Mouse (Mus musculus) stomach, embryonic 14.5 days (tissue): ENCODE results near the gene Ddah2. TPM values are rescaled to one million over a fixed set of nuclear protein-coding genes. Genes with fewer than 3 reads are reported as not detected.

Experiments
- ATAC-seq: fragments of 200-750 bp; cut with Nextera tagmentation; 2 replicates; pipeline ENCODE4 v1.8.0; 2017; ENCODE audit warnings: low read depth, moderate TSS enrichment; ENCODE audit not compliant: insufficient number of reproducible peaks, insufficient read depth, low FRiP score
- H3K27ac ChIP-seq: fragments of 300-500 bp; sonication (generic); 2 replicates; pipeline ENCODE4 v1.5.1; 2014; ENCODE audit warnings: mild to moderate bottlenecking, low read length, moderate library complexity, mixed read lengths
- H3K27me3 ChIP-seq: fragments of 300-500 bp; sonication (generic); 2 replicates; pipeline ENCODE4 v1.6.1; 2014; ENCODE audit warnings: low read length, control low read depth, mixed read lengths; ENCODE audit not compliant: control insufficient read depth, insufficient read depth
- H3K36me3 ChIP-seq: fragments of 300-500 bp; sonication (generic); 2 replicates; pipeline ENCODE4 v1.6.1; 2014; ENCODE audit warnings: mild to moderate bottlenecking, control low read depth, low read length, moderate library complexity, mixed read lengths; ENCODE audit not compliant: control insufficient read depth, insufficient read depth
- H3K4me1 ChIP-seq: fragments of 300-500 bp; sonication (generic); 2 replicates; pipeline ENCODE4 v1.6.1; 2014; ENCODE audit warnings: low read length, control low read depth, mixed read lengths; ENCODE audit not compliant: control insufficient read depth, insufficient read depth
- H3K4me2 ChIP-seq: fragments of 300-500 bp; sonication (generic); replicated peaks from 2 replicates; pipeline ENCODE4 v1.6.1; 2014; ENCODE audit warnings: low read depth, low read length, control low read depth
- H3K4me3 ChIP-seq: fragments of 300-500 bp; sonication (generic); 2 replicates; pipeline ENCODE4 v1.5.1; 2014; ENCODE audit warnings: low read depth, low read length, control low read depth
- H3K9ac ChIP-seq: fragments of 300-500 bp; sonication (generic); replicated peaks from 2 replicates; pipeline ENCODE4 v1.6.1; 2014; ENCODE audit warnings: low read depth, mild to moderate bottlenecking, control low read depth, low read length, moderate library complexity, mixed read lengths
- H3K9me3 ChIP-seq: fragments of 300-500 bp; sonication (generic); 2 replicates; pipeline ENCODE4 v1.6.1; 2016; ENCODE audit warnings: low read depth, low read length, control low read depth; ENCODE audit not compliant: control insufficient read depth
- WGBS: fragments of 180-500 bp; shearing (Covaris S2); extraction: QIAGEN DNeasy Blood & Tissue Kit; methylation state at CpG from one replicate; pipeline ENCODE4 v1.1.7; 2014; 5-methylcytosine and 5-hydroxymethylcytosine counted together
- polyA plus RNA-seq: library from polyadenylated mRNA; unstranded; fragments of >200 nt; fragmentation: Nextera tagmentation; extraction: Ambion mirVana; gene quantifications from 2 replicates; pipeline ENCODE4 v1.2.1, GENCODE M21; 2014

The Ddah2 gene
- polyA plus RNA-seq, 1 experiment from 2014 or later = 322 TPM

- Histone ChIP-seq H3K4me1 (peaks cover 28% of the 10 kb centered on the region), H3K4me3 (peak overlapping the region; percentile 25), H3K9ac (no peak overlapping the region), H3K4me2 (peak overlapping the region; percentile 51), H3K27ac (peak overlapping the region; percentile 86), H3K36me3 (peaks cover 16% of the 10 kb centered on the region), H3K27me3 (no peaks in the 10 kb centered on the region), H3K9me3 (no peaks in the 10 kb centered on the region)
- 30% methylated on average over 10 of the region's 10 CpGs for WGBS
- ATAC-seq = no peak
These were observed 5.6 kb downstream of the Ddah2 start for GRCm38 (mm10) chr17:35064378-35064877.

DNA sequence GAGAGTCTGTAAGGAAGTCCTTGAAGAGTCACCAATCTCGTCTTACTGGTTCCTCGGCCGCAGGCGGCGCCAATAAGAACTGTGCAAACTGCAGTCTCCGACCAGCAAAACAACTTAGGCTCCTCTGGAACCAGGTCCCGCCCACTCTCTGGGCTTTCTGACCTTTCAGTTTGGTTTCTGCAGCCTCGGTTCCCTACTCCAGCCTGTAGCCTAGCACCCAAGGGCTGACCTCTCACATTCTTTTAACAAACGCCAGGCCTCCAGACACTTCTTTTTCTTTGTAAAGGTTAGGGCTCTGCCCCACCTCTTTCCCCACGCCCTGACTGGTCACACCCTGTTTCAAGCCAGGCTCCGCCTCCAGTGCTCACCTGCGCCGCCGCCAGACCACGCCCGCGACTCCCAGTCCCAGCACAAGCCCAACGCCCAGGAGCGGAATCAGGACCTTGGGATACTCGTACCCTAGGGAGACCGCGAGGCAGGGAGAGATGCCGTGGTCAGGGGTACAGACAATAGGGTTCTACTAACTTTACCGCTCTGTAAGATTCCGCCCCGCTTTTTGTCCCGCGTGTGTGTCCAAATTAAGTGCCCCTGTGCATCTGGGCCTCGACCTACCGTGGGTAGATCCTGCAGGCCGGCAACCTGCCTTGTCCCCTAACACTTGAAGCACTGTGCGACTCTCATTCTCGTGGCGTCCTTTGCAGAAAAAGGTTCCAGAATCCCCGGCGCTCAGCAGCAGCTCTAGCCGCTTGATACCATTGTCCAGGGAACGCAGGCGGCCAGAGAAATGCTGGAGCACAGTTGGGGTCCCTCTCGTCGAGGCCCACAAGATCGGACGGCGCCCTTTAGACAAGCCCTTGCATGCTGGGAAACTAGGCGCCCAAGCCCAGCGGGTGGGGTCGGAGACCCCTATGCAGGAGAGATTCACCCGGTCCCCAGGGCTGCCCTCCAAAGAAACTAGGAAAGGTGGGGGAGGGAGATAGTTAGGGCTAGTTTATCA, 6.4 kb downstream of the Ddah2 start, which contains the start of gene Ly6g6c:
Gene Ly6g6c, plus strand, starts transcription at position 438 of the 997 bp plus-strand sequence.
- H3K27ac ChIP-seq = peak within 1 kb of the TSS; percentile 86
- H3K9ac ChIP-seq = peak within 1 kb of the TSS; percentile 46
- peak; percentile 80 for ATAC-seq
- peaks cover 16% of the 10 kb centered on the region for H3K36me3 ChIP-seq
- H3K4me2 ChIP-seq = peak within 1 kb of the TSS; percentile 51
- peaks cover 25% of the 10 kb centered on the region for H3K4me1 ChIP-seq
- H3K9me3 ChIP-seq = no peaks in the 10 kb centered on the region
- 2% methylated on average over 48 of the region's 48 CpGs for WGBS
- peak within 1 kb of the TSS; percentile 25 for H3K4me3 ChIP-seq
- no peaks in the 10 kb centered on the region for H3K27me3 ChIP-seq

DNA sequence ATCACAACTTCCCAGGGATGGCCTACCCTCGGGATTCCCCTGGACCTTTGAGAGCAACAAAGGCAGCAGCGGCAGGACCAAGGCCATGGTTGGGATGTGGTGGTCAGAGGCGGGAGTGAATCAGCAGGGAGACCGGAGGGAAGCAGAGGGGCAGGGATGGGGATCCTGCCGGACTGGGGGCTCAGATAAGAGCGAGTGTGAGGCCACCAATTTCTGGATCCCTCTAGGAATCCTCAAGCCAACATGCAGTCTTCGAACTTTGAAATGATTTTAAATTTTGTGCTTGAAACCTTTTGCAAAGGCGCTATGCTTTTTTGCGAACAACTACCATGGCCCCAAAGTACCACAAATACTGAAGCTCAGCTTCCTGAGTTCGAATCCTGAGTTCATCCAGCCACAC, 7.2 kb downstream of the Ddah2 start, which contains the start of gene Mpig6b:
Gene Mpig6b, minus strand, starts transcription at position 101 of the 400 bp plus-strand sequence.
- H3K36me3 ChIP-seq = peaks cover 8% of the 10 kb centered on the region
- peak within 1 kb of the TSS; percentile 46 for H3K9ac ChIP-seq
- WGBS = 51% methylated on average over 10 of the region's 10 CpGs
- H3K9me3 ChIP-seq = no peaks in the 10 kb centered on the region
- peak within 1 kb of the TSS; percentile 25 for H3K4me3 ChIP-seq
- peak within 1 kb of the TSS; percentile 86; the same call in 1 of the 2 replicates for H3K27ac ChIP-seq
- H3K27me3 ChIP-seq = no peaks in the 10 kb centered on the region
- ATAC-seq = no peak
- peaks cover 21% of the 10 kb centered on the region for H3K4me1 ChIP-seq
- H3K4me2 ChIP-seq = peak within 1 kb of the TSS; percentile 51

DNA sequence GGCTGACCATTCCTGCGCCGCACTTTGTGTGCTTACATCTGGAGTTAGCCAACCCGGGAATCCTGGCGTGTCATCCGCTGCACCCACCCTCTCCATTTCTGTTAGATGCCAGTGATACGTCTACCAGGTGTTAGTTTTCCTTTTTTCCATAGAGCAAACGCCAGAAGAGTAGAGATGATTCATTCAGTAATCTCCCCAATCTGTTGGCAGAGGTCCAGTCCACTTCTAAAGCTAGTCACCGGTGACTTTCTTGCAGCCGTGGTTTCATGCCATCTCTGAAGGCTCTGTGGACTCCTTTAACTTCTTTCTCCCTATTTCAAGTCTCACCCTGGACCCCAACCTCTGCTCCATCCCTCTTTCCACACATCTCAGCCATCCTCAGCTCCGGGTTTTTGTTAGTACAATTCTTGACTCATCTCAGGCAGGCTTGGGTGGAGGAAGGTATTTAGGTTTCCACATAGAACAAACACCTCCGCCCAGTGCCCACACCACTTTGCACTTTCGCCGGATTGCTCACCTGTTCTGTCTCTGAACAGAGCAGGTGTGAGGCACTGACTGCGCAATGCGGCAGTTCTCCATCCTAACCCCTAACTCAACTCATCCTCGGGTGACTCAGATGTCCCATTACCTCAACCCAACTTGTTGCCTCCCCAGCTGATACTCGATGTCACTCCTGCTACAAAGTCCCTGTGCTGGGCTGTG, 9.5 kb downstream of the Ddah2 start:
- WGBS = 70% methylated on average over 17 of the region's 17 CpGs
- H3K9ac ChIP-seq = no peak overlapping the region
- H3K36me3 ChIP-seq = no peaks in the 10 kb centered on the region
- H3K4me1 ChIP-seq = peaks cover 18% of the 10 kb centered on the region
- ATAC-seq = no peak
- H3K9me3 ChIP-seq = no peaks in the 10 kb centered on the region
- no peak overlapping the region for H3K4me3 ChIP-seq
- no peaks in the 10 kb centered on the region for H3K27me3 ChIP-seq
- no peak overlapping the region for H3K4me2 ChIP-seq
- no peak overlapping the region for H3K27ac ChIP-seq

DNA sequence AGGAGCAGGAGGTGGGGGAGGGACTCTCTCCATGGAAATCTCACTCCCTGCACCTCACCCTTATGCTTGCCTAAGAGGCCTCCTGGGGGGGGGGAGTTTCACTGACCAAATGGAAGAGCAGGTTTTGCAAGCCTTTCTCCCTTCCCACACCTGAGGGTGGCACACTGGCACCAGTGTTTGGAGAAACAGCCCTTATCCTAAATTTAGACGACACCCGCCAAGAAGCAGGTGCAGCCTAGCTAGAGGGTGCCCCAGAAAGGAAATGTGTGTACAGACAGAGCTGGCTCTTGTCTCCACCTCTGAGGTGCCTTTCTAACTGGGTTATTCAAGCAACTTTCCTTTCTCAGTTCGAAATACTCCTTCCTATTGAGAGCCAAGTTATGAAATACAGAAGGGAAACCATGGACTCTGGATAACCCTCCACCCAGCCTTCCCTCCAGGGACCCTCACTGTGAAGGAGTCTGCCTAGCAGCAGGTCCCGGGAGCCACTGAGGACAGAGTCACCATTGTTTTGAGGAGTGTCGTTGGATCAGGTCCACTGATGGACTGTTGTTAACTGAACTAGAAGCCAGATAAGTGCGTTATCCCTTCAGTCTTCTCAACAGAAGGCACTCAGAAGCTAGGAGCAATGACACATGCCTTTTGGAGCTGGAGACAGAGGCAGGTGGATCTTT, 11.9 kb downstream of the Ddah2 start:
- peak; percentile 66; the same call in 1 of the 2 replicates for ATAC-seq

DNA sequence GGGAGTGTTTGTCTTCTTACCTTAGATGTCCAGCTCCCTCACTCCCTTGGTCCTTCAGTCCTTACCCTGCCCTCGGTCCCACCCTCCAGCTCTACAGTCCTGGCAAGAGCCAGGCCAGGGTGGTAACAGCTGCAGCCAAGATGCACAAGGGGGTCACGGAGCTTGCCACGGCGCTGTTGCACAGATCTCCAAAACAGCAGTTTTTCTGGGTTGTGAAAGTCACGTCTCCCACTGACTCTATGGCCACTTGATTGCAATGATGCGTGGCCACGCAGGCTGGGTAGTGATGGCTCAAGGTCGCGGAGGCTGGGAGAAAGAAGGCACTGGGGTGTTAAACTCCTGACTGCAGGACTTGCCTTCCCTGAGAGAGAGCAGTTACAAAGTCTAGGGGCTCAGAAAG, 12.6 kb downstream of the Ddah2 start:
- H3K27me3 ChIP-seq = no peaks in the 10 kb centered on the region
- H3K4me3 ChIP-seq = no peak overlapping the region
- H3K9ac ChIP-seq = no peak overlapping the region
- no peak overlapping the region for H3K27ac ChIP-seq
- ATAC-seq = no peak
- no peaks in the 10 kb centered on the region for H3K9me3 ChIP-seq
- WGBS = 71% methylated on average over 9 of the region's 9 CpGs
- H3K4me1 ChIP-seq = 0 out of 2 replicates have a peak, but pooled peaks cover 6% of the 10 kb centered on the region
- no peak overlapping the region for H3K4me2 ChIP-seq
- no peaks in the 10 kb centered on the region for H3K36me3 ChIP-seq

More for the DNA sequence above, 11.9 kb downstream of the Ddah2 start:
- H3K27me3 ChIP-seq = no peaks in the 10 kb centered on the region
- no peaks in the 10 kb centered on the region for H3K36me3 ChIP-seq
- H3K4me3 ChIP-seq = no peak overlapping the region
- peaks cover 7% of the 10 kb centered on the region for H3K4me1 ChIP-seq
- 46% methylated on average over 6 of the region's 6 CpGs for WGBS
- H3K9ac ChIP-seq = no peak overlapping the region
- no peaks in the 10 kb centered on the region for H3K9me3 ChIP-seq
- H3K27ac ChIP-seq = no peak overlapping the region
- H3K4me2 ChIP-seq = no peak overlapping the region

- 49% methylated on average over 17 of the region's 17 CpGs for WGBS
- H3K27ac ChIP-seq = no peak overlapping the region
- no peaks in the 10 kb centered on the region for H3K27me3 ChIP-seq
- no peak for ATAC-seq
- H3K9me3 ChIP-seq = no peaks in the 10 kb centered on the region
- H3K4me3 ChIP-seq = no peak overlapping the region
- H3K4me1 ChIP-seq = 0 out of 2 replicates have a peak, but pooled peaks cover 16% of the 10 kb centered on the region
- H3K4me2 ChIP-seq = no peak overlapping the region
- H3K36me3 ChIP-seq = no peaks in the 10 kb centered on the region
- H3K9ac ChIP-seq = no peak overlapping the region
These were observed 15.3 kb downstream of the Ddah2 start for GRCm38 (mm10) chr17:35074097-35074496.
